Mouse (Mus musculus): ENCODE results near the gene Rai1.

Rai1 gene

GRCm38 (mm10) chr11:60219609-60220008, 114.8 kb downstream of the Rai1 start:
- DNase-seq (ENCODE audit: low read depth, low spot score) = peak; percentile 32

- DNase-seq (ENCODE audit: low read depth, low spot score) = peak; percentile 96
Observed at GRCm38 (mm10) chr11:60220291-60220804, 115.5 kb downstream of the Rai1 start.

- DNase-seq (ENCODE audit: low read depth, low spot score) = peak; percentile 58
Observed at GRCm38 (mm10) chr11:60221425-60221824, 116.6 kb downstream of the Rai1 start.

- no peak for DNase-seq (ENCODE audit: low read depth, low spot score)
Observed at GRCm38 (mm10) chr11:60222085-60222468, 117.3 kb downstream of the Rai1 start.

- peak; percentile 98 for DNase-seq (ENCODE audit: low read depth, low spot score)
Observed at GRCm38 (mm10) chr11:60222469-60223236, 117.8 kb downstream of the Rai1 start, which contains the start of gene Srebf1. Gene Srebf1, minus strand, starts transcription at chr11:60222581.

- peak; percentile 37 for DNase-seq (ENCODE audit: low read depth, low spot score)
Observed at GRCm38 (mm10) chr11:60224676-60225075, 119.9 kb downstream of the Rai1 start.

GRCm38 (mm10) chr11:60225874-60226273, 121.1 kb downstream of the Rai1 start:
- no peak for DNase-seq (ENCODE audit: low read depth, low spot score)

GRCm38 (mm10) chr11:60228525-60228924, 123.7 kb downstream of the Rai1 start:
- DNase-seq (ENCODE audit: low read depth, low spot score) = no peak

GRCm38 (mm10) chr11:60229821-60230220, 125.0 kb downstream of the Rai1 start:
- no peak for DNase-seq (ENCODE audit: low read depth, low spot score)

GRCm38 (mm10) chr11:60230512-60230911, 125.7 kb downstream of the Rai1 start:
- no peak for DNase-seq (ENCODE audit: low read depth, low spot score)

GRCm38 (mm10) chr11:60231326-60231725, 126.5 kb downstream of the Rai1 start:
- DNase-seq (ENCODE audit: low read depth, low spot score) = no peak

- no peak for DNase-seq (ENCODE audit: low read depth, low spot score)
Observed at GRCm38 (mm10) chr11:60231951-60232350, 127.1 kb downstream of the Rai1 start.

GRCm38 (mm10) chr11:60232441-60233058, 127.7 kb downstream of the Rai1 start:
- DNase-seq (ENCODE audit: low read depth, low spot score) = no peak

- DNase-seq (ENCODE audit: low read depth, low spot score) = no peak
Observed at GRCm38 (mm10) chr11:60233235-60233634, 128.4 kb downstream of the Rai1 start.

GRCm38 (mm10) chr11:60235351-60235750, 130.5 kb downstream of the Rai1 start:
- no peak for DNase-seq (ENCODE audit: low read depth, low spot score)

GRCm38 (mm10) chr11:60240509-60240908, 135.7 kb downstream of the Rai1 start:
- DNase-seq (ENCODE audit: low read depth, low spot score) = no peak

- DNase-seq (ENCODE audit: low read depth, low spot score) = no peak
Observed at GRCm38 (mm10) chr11:60244503-60245143, 139.8 kb downstream of the Rai1 start.

GRCm38 (mm10) chr11:60246077-60246476, 141.3 kb downstream of the Rai1 start:
- no peak for DNase-seq (ENCODE audit: low read depth, low spot score)

GRCm38 (mm10) chr11:60247753-60248550, 143.1 kb downstream of the Rai1 start:
- no peak for DNase-seq (ENCODE audit: low read depth, low spot score)
